Mouse (Mus musculus) thymus, adult 2 months (tissue): ENCODE data around the gene Med12l. TPM values are rescaled to one million over a fixed set of nuclear protein-coding genes. Genes with fewer than 3 reads are reported as not detected.

Source experiments
- DNase-seq: peaks from one replicate; pipeline ENCODE4 v3.0.0; 2021
- H3K27ac ChIP-seq: fragments of 200-500 bp; 2 replicates; pipeline ENCODE4 v1.5.1; 2012; ENCODE audit warnings: low read length, control low read depth; ENCODE audit not compliant: control insufficient read depth, insufficient read depth
- H3K27me3 ChIP-seq: fragments of 200-500 bp; 2 replicates; pipeline ENCODE4 v1.6.1; 2012; ENCODE audit warnings: mild to moderate bottlenecking, low read length, moderate library complexity, mixed read lengths; ENCODE audit not compliant: control insufficient read depth, insufficient read depth
- H3K36me3 ChIP-seq: fragments of 200-500 bp; 2 replicates; pipeline ENCODE4 v1.6.1; 2012; ENCODE audit warnings: mild to moderate bottlenecking, low read length, moderate library complexity; ENCODE audit not compliant: control insufficient read depth, insufficient read depth
- H3K4me1 ChIP-seq: fragments of 200-500 bp; replicated peaks from 2 replicates; pipeline ENCODE4 v1.6.1; 2012; ENCODE audit warnings: low read length; ENCODE audit not compliant: control insufficient read depth, insufficient read depth
- H3K4me3 ChIP-seq: fragments of 200-500 bp; 2 replicates; pipeline ENCODE4 v1.5.1; 2012; ENCODE audit warnings: mild to moderate bottlenecking, low read length, control low read depth, moderate library complexity; ENCODE audit not compliant: control insufficient read depth, insufficient read depth
- CTCF ChIP-seq: fragments of 200-500 bp; IDR thresholded peaks from 2 replicates; pipeline ENCODE4 v1.5.1; 2012; ENCODE audit warnings: mild to moderate bottlenecking, control low read depth, low read length, moderate library complexity, borderline replicate concordance; ENCODE audit not compliant: control insufficient read depth, poor library complexity, insufficient read depth; ENCODE audit errors: extremely low read depth
- POLR2A ChIP-seq: fragments of 200-500 bp; IDR thresholded peaks from 2 replicates; pipeline ENCODE4 v1.6.1; 2012; ENCODE audit warnings: mild to moderate bottlenecking, low read length, control low read depth, moderate library complexity; ENCODE audit not compliant: control insufficient read depth, poor library complexity, insufficient read depth; ENCODE audit errors: extremely low read depth
- WGBS: fragments of 180-500 bp; shearing (Covaris S2); methylation state at CpG from one replicate; pipeline ENCODE4 v1.1.7; 2018; 5-methylcytosine and 5-hydroxymethylcytosine counted together
- polyA plus RNA-seq: library from polyadenylated mRNA; depleted of rRNA; stranded (reverse); fragments of >200 nt; gene quantifications from 2 replicates; pipeline ENCODE4 v1.2.3, GENCODE M21; 2012

The Med12l gene
- polyA plus RNA-seq, 1 experiment = 3.3 TPM

DNA sequence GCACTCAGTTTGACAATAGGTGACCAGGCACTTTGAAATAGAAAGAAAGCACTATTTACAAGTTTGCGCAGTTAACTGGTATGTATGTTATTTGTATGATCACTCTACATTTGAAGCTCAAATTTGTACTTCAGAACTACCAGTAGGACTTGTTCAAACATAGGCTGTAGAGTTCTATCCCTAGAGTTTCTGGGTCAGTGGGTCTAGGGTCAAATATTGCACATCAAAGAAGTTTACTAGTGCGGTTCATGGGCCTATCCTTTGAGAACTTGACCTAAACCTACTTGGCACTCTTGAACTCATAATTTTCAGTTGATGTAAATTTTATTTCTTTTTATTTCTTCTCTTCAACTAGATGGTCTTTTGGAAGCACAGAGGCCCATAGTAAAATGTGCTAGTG lies 145.0 kb downstream of the Med12l start:
- Histone ChIP-seq H3K27ac (no peak overlapping the region), H3K4me3 (no peak overlapping the region), H3K36me3 (no peaks in the 10 kb centered on the region), H3K27me3 (no peaks in the 10 kb centered on the region), H3K4me1 (no peaks in the 10 kb centered on the region)
- no peak for DNase-seq
- TF ChIP-seq CTCF = no peak
- no peak for TF ChIP-seq POLR2A
- WGBS = over 99% methylated on average over 2 of the region's 2 CpGs

DNA sequence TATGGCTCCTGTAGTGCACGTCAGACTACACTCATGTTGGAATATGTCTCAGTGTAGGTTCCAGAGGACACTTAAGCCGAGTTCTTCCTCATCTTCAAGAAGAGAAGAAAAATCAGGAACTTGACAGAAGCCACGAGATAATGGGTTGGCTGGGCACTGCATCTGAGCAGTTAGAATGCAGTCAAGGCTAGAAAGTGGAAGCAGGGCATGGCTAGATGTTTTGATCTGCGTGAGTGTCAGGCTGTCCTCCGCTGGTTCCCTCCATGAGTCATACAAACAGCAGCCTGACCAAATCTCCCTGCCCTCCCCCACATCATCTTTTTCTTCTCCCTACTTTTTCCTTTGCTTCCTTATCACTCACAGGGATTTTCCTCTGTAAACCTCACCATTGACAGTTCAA lies 147.8 kb downstream of the Med12l start, which contains the start of gene P2ry14:
TSS of gene P2ry14 (minus strand) at position 195 of the 400 bp plus-strand sequence.
- no peaks in the 10 kb centered on the region for H3K36me3 ChIP-seq
- no peaks in the 10 kb centered on the region for H3K4me1 ChIP-seq
- no peaks in the 10 kb centered on the region for H3K27me3 ChIP-seq
- TF ChIP-seq CTCF (no peak), POLR2A (no peak)
- DNase-seq = no peak
- H3K27ac ChIP-seq = no peak within 1 kb of the TSS
- no peak within 1 kb of the TSS for H3K4me3 ChIP-seq
- WGBS = 39% methylated on average over 5 of the region's 5 CpGs

DNA sequence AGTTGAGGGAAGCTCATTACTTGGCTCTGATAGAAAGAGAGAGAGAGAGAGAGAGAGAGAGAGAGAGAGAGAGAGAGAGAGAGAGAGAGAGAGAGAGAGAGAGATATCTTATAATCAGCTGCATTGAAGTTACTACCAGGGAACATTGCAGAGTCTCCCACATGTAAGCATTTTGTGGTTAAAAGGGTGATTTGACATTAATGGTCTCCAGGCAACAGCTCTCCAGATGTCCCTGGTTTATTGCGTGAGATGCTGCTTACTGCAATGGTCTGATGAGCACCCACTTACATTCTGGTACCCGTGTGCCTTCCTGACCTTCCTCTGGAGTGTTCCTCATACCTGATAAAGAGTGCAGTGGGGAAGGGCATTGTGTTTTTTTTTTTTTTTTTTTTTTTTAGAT lies 149.3 kb downstream of the Med12l start:
- H3K4me3 ChIP-seq = no peak overlapping the region
- WGBS = 22% methylated on average over 2 of the region's 2 CpGs
- DNase-seq = no peak

DNA sequence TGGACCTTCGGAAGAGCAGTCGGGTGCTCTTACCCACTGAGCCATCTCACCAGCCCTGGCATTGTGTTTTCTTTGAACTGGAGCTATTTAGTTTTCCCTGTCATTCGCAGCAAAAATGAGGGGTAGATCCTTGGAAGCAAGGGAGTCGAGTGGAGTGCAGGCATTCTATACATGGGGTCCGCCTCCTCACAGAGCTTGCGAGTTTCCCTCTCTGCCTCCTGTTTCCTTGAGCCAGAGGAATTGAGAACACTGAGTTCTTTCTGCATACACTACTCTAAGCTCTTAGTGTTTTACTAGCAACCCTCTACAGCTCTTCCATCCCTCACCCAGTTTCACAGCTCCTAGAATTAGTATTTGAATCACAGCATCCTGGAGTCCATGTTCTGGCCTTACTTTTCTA lies 149.8 kb downstream of the Med12l start:
- no peak overlapping the region for H3K27ac ChIP-seq
- TF ChIP-seq CTCF = no peak
- H3K36me3 ChIP-seq = no peaks in the 10 kb centered on the region
- no peak for DNase-seq
- H3K27me3 ChIP-seq = no peaks in the 10 kb centered on the region
- no peaks in the 10 kb centered on the region for H3K4me1 ChIP-seq
- H3K4me3 ChIP-seq = no peak overlapping the region
- WGBS = 98% methylated on average over 6 of the region's 6 CpGs

More for the DNA sequence above, 149.3 kb downstream of the Med12l start:
- Histone ChIP-seq H3K27ac (no peak overlapping the region), H3K36me3 (no peaks in the 10 kb centered on the region), H3K4me1 (no peaks in the 10 kb centered on the region), H3K27me3 (no peaks in the 10 kb centered on the region)
- TF ChIP-seq POLR2A (no peak), CTCF (no peak)

DNA sequence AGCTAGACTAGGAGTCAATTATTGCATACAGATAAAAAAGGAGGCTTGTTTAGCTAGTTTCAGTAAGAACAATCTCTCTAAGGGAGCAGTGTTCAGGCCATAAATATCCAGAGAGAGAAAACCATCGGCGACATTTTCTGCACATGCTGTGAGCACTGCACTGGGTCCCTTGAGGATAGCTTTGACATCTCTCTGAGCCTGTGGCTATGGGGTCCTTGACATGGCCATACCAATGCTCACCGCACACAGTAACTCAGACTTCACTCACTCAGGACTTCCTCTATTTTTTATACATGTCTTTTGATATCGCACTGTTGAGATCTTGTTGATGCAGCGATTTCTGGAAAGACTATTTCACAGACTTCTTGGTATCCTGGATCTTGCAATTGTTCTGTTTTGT lies 151.4 kb downstream of the Med12l start:
- Histone ChIP-seq H3K4me1 (no peaks in the 10 kb centered on the region), H3K27ac (no peak overlapping the region), H3K27me3 (no peaks in the 10 kb centered on the region), H3K4me3 (no peak overlapping the region), H3K36me3 (no peaks in the 10 kb centered on the region)
- WGBS = 62% methylated on average over 5 of the region's 5 CpGs
- no peak for DNase-seq
- TF ChIP-seq CTCF = no peak
- TF ChIP-seq POLR2A = no peak

DNA sequence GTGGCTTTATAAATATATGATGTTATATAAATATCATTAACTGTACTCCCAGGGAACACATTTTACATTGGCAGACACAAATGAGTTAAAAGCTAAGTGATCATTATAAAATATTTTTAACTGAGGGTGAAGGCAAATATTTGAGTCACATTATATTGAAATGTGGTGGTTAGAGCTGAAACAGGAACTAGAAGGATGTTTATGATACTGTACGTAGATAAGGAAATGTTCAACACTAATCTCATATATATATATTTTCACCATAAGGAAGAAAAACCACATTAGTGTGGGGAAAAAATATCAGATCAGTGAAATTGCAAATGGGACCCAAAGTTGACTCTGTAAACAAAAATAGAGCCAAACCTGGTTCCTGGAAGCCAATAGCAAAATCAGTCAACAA lies 154.8 kb downstream of the Med12l start:
- Histone ChIP-seq H3K27me3 (no peaks in the 10 kb centered on the region), H3K27ac (no peak overlapping the region), H3K4me3 (no peak overlapping the region), H3K4me1 (no peaks in the 10 kb centered on the region), H3K36me3 (no peaks in the 10 kb centered on the region)
- TF ChIP-seq POLR2A (no peak), CTCF (no peak)
- no peak for DNase-seq
- WGBS = 65% methylated on average over 1 of the region's 1 CpGs

DNA sequence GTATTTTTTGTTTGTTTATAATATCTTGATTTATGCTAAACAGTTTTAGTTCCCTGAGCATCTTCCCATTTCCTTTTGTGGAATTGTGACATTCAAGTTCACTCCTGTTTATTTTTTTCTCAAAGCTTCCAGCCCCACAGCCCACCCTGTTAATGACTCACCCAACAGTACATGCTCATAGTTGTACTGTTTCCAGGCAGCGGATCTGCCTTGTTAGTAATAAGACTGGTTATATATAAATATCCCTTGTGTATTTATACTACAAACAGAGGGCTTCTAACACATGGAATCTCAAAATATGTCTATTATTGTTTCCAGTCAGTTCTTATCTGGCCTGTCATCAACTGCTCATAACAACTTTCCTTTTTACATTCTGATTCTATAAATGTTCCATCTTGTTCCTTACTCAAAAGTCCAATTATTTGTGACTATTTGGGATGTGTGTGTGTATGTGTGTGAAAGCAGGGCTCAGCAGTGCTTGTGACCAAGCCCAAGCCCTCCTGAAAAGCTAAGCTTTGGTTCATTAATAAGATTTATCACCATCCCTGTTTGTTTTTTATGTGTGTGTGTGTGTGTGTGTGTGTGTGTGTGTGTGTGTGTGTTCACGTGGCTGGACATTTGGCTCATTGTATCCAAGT lies 161.9 kb downstream of the Med12l start:
- Histone ChIP-seq H3K36me3 (no peaks in the 10 kb centered on the region), H3K4me1 (no peaks in the 10 kb centered on the region), H3K4me3 (no peak overlapping the region), H3K27ac (no peak overlapping the region), H3K27me3 (no peaks in the 10 kb centered on the region)
- no peak for TF ChIP-seq CTCF
- no peak for TF ChIP-seq POLR2A
- no peak for DNase-seq
- WGBS = 93% methylated on average over 2 of the region's 2 CpGs
